Mouse (Mus musculus): ENCODE data around the gene Tma7. TPM values are rescaled to one million over a fixed set of nuclear protein-coding genes. Genes with fewer than 3 reads are reported as not detected.

Gene Tma7
- total RNA-seq, 2 experiments from 2014 or later = 272 to 274 TPM

GRCm38 (mm10) chr9:109050674-109050997, 31.8 kb downstream of the Tma7 start:
- intact Hi-C loops (cut with DNase I) = no loop called here
- no peak for DNase-seq

GRCm38 (mm10) chr9:109049996-109050673, 32.3 kb downstream of the Tma7 start:
- intact Hi-C loops (cut with DNase I) = no loop called here
- no peak for DNase-seq

- DNase-seq = no peak
- intact Hi-C loops (cut with DNase I) = no loop called here
Observed at GRCm38 (mm10) chr9:109049316-109049715, 33.1 kb downstream of the Tma7 start.

GRCm38 (mm10) chr9:109046306-109046705, 36.1 kb downstream of the Tma7 start:
- intact Hi-C loops (cut with DNase I) = no loop called here
- DNase-seq = peak; percentile 61 to 76

- DNase-seq = no peak
- intact Hi-C loops (cut with DNase I) = no loop called here
Observed at GRCm38 (mm10) chr9:109041351-109041750, 41.0 kb downstream of the Tma7 start.

GRCm38 (mm10) chr9:109040906-109041305, 41.5 kb downstream of the Tma7 start:
- intact Hi-C loops (cut with DNase I) = no loop called here
- DNase-seq = no peak

- DNase-seq = no peak
- intact Hi-C loops (cut with DNase I) = no loop called here
Observed at GRCm38 (mm10) chr9:109040216-109040615, 42.2 kb downstream of the Tma7 start.

- intact Hi-C loops (cut with DNase I) = loop anchor here (5.0 kb wide), 1 partner anchor 37 kb away; no protein-coding TSS in a partner anchor
- DNase-seq = no peak
Observed at GRCm38 (mm10) chr9:109039681-109040080, 42.7 kb downstream of the Tma7 start.

GRCm38 (mm10) chr9:109038901-109039364, 43.5 kb downstream of the Tma7 start:
- peak; percentile 67 to 72 for DNase-seq
- intact Hi-C loops (cut with DNase I) = loop anchor here (1.0 to 5.0 kb wide), 2 partner anchors 20 to 37 kb away; partner anchors contain the start of gene Trex1

GRCm38 (mm10) chr9:109038086-109038895, 44.1 kb downstream of the Tma7 start, which contains the start of gene Shisa5:
Gene Shisa5 (plus strand): TSS chr9:109038565.
- intact Hi-C loops (cut with DNase I) = loop anchor here (1.0 to 5.0 kb wide), 2 partner anchors 21 to 36 kb away; partner anchors contain the start of gene Trex1
- DNase-seq = peak; percentile 86 to 87

- DNase-seq = no peak
- intact Hi-C loops (cut with DNase I) = no loop called here
Observed at GRCm38 (mm10) chr9:109032435-109032834, 50.0 kb downstream of the Tma7 start.

- intact Hi-C loops (cut with DNase I) = no loop called here
- no peak for DNase-seq
Observed at GRCm38 (mm10) chr9:109031686-109032085, 50.7 kb downstream of the Tma7 start.

GRCm38 (mm10) chr9:109031001-109031400, 51.4 kb downstream of the Tma7 start:
- DNase-seq = no peak
- intact Hi-C loops (cut with DNase I) = no loop called here

- intact Hi-C loops (cut with DNase I) = no loop called here
- DNase-seq = no peak
Observed at GRCm38 (mm10) chr9:109030312-109030711, 52.1 kb downstream of the Tma7 start.

GRCm38 (mm10) chr9:109028919-109029318, 53.5 kb downstream of the Tma7 start:
- intact Hi-C loops (cut with DNase I) = no loop called here
- DNase-seq = no peak

- no peak for DNase-seq
- intact Hi-C loops (cut with DNase I) = no loop called here
Observed at GRCm38 (mm10) chr9:109028421-109028820, 54.0 kb downstream of the Tma7 start.

- DNase-seq = peak; percentile 67 to 74
- intact Hi-C loops (cut with DNase I) = no loop called here
Observed at GRCm38 (mm10) chr9:109027521-109027920, 54.9 kb downstream of the Tma7 start.

Other genes with a start within 250 kb of the Tma7 start
- gene Slc26a6, start 229.3 kb downstream of the Tma7 start, total RNA-seq (2021) = 10 to 100 TPM; 13.6 to 18.0 TPM
- gene Tmem89, start 168.0 kb downstream of the Tma7 start, total RNA-seq (2021) = not detected
- 1,000 to 10,000 TPM; 1,923 to 1,927 TPM for gene Uqcrc1, start 146.0 kb downstream of the Tma7 start, total RNA-seq (2021)
- gene Col7a1, start 129.0 kb downstream of the Tma7 start, total RNA-seq (2021) = 1 to 10 TPM; 1.3 TPM
- gene Ucn2, start 96.6 kb downstream of the Tma7 start, total RNA-seq (2021) = not detected
- gene Pfkfb4, start 90.8 kb downstream of the Tma7 start, total RNA-seq (2021) = 1 to 10 TPM; 2.4 TPM
- gene Shisa5, start 44.0 kb downstream of the Tma7 start, total RNA-seq (2021) = 10 to 100 TPM; 51.6 to 53.2 TPM
- gene Trex1, start 22.9 kb downstream of the Tma7 start, total RNA-seq (2021) = 10 to 100 TPM in 1 of 2 experiments, 1 to 10 TPM in 1; 9.8 to 12.2 TPM
- 10 to 100 TPM in 1 of 2 experiments, 1 to 10 TPM in 1; 9.2 to 10.4 TPM for gene Atrip, start 8.5 kb downstream of the Tma7 start, total RNA-seq (2021)
- 10 to 100 TPM; 10.3 to 12.4 TPM for gene Ccdc51, start 94 bp downstream of the Tma7 start, total RNA-seq (2021)
- 10 to 100 TPM; 23.8 to 28.3 TPM for gene Plxnb1, start 12.8 kb upstream of the Tma7 start, total RNA-seq (2021)
- gene Fbxw21, start 79.5 kb upstream of the Tma7 start, total RNA-seq (2021) = not detected
- gene Fbxw13, start 113.4 kb upstream of the Tma7 start, total RNA-seq (2021) = not detected
- gene Fbxw20, start 152.2 kb upstream of the Tma7 start, total RNA-seq (2021) = not detected
- not detected for gene Fbxw14, start 205.1 kb upstream of the Tma7 start, total RNA-seq (2021)